Mouse (Mus musculus): ENCODE results near the gene Zfp90. TPM values are rescaled to one million over a fixed set of nuclear protein-coding genes. Genes with fewer than 3 reads are reported as not detected.
"Not testable (repeated sequence)": the region's sequence is repeated elsewhere in the genome, so short reads cannot be mapped to it uniquely, and the experiment has no call there.

Gene Zfp90
- polyA plus RNA-seq, 1 experiment from 2014 or later: 57.4 TPM

- Histone ChIP-seq H3K4me2 (replicated peaks) (no peak overlapping the region), H3K4me3 (no peak overlapping the region), H3K36me3 (no peaks in the 10 kb centered on the region), H3K4me1 (peaks cover 9% of the 10 kb centered on the region), H3K27ac (replicated peaks) (no peak overlapping the region), H3K9ac (replicated peaks) (no peak overlapping the region), H3K27me3 (no peaks in the 10 kb centered on the region), H3K9me3 (no peaks in the 10 kb centered on the region)
- 46% methylated on average over 12 of the region's 12 CpGs for WGBS
- peak; percentile 64; the same call in 1 of the 2 replicates for ATAC-seq (replicated peaks)
Measured at GRCm38 (mm10) chr8:106403246-106403933, 11.7 kb upstream of the Zfp90 start.

GRCm38 (mm10) chr8:106404825-106405224, 10.3 kb upstream of the Zfp90 start:
- no peak overlapping the region for H3K4me3 ChIP-seq
- H3K27ac ChIP-seq (replicated peaks): no peak overlapping the region
- no peak for ATAC-seq (replicated peaks)
- H3K36me3 ChIP-seq: no peaks in the 10 kb centered on the region
- no peaks in the 10 kb centered on the region for H3K27me3 ChIP-seq
- H3K9me3 ChIP-seq: no peaks in the 10 kb centered on the region
- 60% methylated on average over 3 of the region's 3 CpGs for WGBS
- H3K4me1 ChIP-seq: peaks cover 7% of the 10 kb centered on the region
- no peak overlapping the region for H3K9ac ChIP-seq (replicated peaks)
- no peak overlapping the region for H3K4me2 ChIP-seq (replicated peaks)

- no peaks in the 10 kb centered on the region for H3K27me3 ChIP-seq
- H3K4me1 ChIP-seq: no peaks in the 10 kb centered on the region; the same call in 1 of the 2 replicates
- no peak overlapping the region for H3K27ac ChIP-seq (replicated peaks)
- WGBS: 80% methylated on average over 16 of the region's 16 CpGs
- no peak for ATAC-seq (replicated peaks)
- no peaks in the 10 kb centered on the region for H3K9me3 ChIP-seq
- H3K4me3 ChIP-seq: no peak overlapping the region
- H3K9ac ChIP-seq (replicated peaks): no peak overlapping the region
- no peaks in the 10 kb centered on the region for H3K36me3 ChIP-seq
- H3K4me2 ChIP-seq (replicated peaks): no peak overlapping the region
Measured at GRCm38 (mm10) chr8:106405810-106406209, 9.3 kb upstream of the Zfp90 start.

- Histone ChIP-seq H3K27me3 (no peaks in the 10 kb centered on the region), H3K27ac (replicated peaks) (no peak overlapping the region), H3K9ac (replicated peaks) (no peak overlapping the region), H3K9me3 (no peaks in the 10 kb centered on the region), H3K4me1 (no peaks in the 10 kb centered on the region), H3K4me2 (replicated peaks) (no peak overlapping the region), H3K36me3 (no peaks in the 10 kb centered on the region), H3K4me3 (no peak overlapping the region)
- ATAC-seq (replicated peaks): no peak
- WGBS: 77% methylated on average over 7 of the region's 7 CpGs
Measured at GRCm38 (mm10) chr8:106410055-106410454, 5.1 kb upstream of the Zfp90 start.

GRCm38 (mm10) chr8:106410564-106410963, 4.6 kb upstream of the Zfp90 start:
- Histone ChIP-seq H3K27ac (replicated peaks) (no peak overlapping the region), H3K36me3 (no peaks in the 10 kb centered on the region), H3K9me3 (no peaks in the 10 kb centered on the region), H3K27me3 (no peaks in the 10 kb centered on the region), H3K9ac (replicated peaks) (no peak overlapping the region), H3K4me1 (no peaks in the 10 kb centered on the region), H3K4me2 (replicated peaks) (no peak overlapping the region), H3K4me3 (no peak overlapping the region)
- 85% methylated on average over 7 of the region's 7 CpGs for WGBS
- no peak for ATAC-seq (replicated peaks)

- WGBS: 22% methylated on average over 14 of the region's 14 CpGs
- Histone ChIP-seq H3K4me2 (replicated peaks) (no peak overlapping the region), H3K9me3 (no peaks in the 10 kb centered on the region), H3K27me3 (no peaks in the 10 kb centered on the region), H3K4me1 (peaks cover 11% of the 10 kb centered on the region), H3K36me3 (no peaks in the 10 kb centered on the region; the same call in 1 of the 2 replicates), H3K9ac (replicated peaks) (no peak overlapping the region), H3K27ac (replicated peaks) (no peak overlapping the region), H3K4me3 (no peak overlapping the region)
- ATAC-seq (replicated peaks): no peak
Measured at GRCm38 (mm10) chr8:106411783-106412451, 3.2 kb upstream of the Zfp90 start.

- Histone ChIP-seq H3K4me1 (peaks cover 11% of the 10 kb centered on the region), H3K4me2 (replicated peaks) (no peak overlapping the region), H3K4me3 (no peak overlapping the region), H3K36me3 (peaks cover 55% of the 10 kb centered on the region), H3K9ac (replicated peaks) (no peak overlapping the region), H3K27ac (replicated peaks) (no peak overlapping the region), H3K27me3 (no peaks in the 10 kb centered on the region), H3K9me3 (peaks cover 15% of the 10 kb centered on the region)
- 96% methylated on average over 5 of the region's 5 CpGs for WGBS
- no peak for ATAC-seq (replicated peaks)
Measured at GRCm38 (mm10) chr8:106417692-106418091, 2.6 kb downstream of the Zfp90 start.

GRCm38 (mm10) chr8:106431088-106431487, 16.0 kb downstream of the Zfp90 start:
- H3K9me3 ChIP-seq: peaks cover 12% of the 10 kb centered on the region
- 40% methylated on average over 12 of the region's 12 CpGs for WGBS
- ATAC-seq (replicated peaks): no peak
- peaks cover 26% of the 10 kb centered on the region for H3K36me3 ChIP-seq
- H3K4me3 ChIP-seq: no peak overlapping the region
- H3K9ac ChIP-seq (replicated peaks): no peak overlapping the region
- 0 out of 2 replicates have a peak, but pooled peaks cover 2% of the 10 kb centered on the region for H3K4me1 ChIP-seq
- 0 out of 2 replicates have a peak, but pooled peaks cover 12% of the 10 kb centered on the region for H3K27me3 ChIP-seq
- no peak overlapping the region for H3K27ac ChIP-seq (replicated peaks)
- H3K4me2 ChIP-seq (replicated peaks): no peak overlapping the region

- Histone ChIP-seq H3K36me3 (peaks cover 17% of the 10 kb centered on the region), H3K27me3 (0 out of 2 replicates have a peak, but pooled peaks cover 12% of the 10 kb centered on the region)
- H3K9ac ChIP-seq (replicated peaks); H3K9me3 ChIP-seq; H3K27ac ChIP-seq (replicated peaks); H3K4me1 ChIP-seq; ATAC-seq (replicated peaks); H3K4me2 ChIP-seq (replicated peaks); H3K4me3 ChIP-seq: not testable (repeated sequence)
- 68% methylated on average over 10 of the region's 10 CpGs for WGBS
Measured at GRCm38 (mm10) chr8:106431952-106432351, 16.8 kb downstream of the Zfp90 start.

GRCm38 (mm10) chr8:106432954-106433570, 17.9 kb downstream of the Zfp90 start:
- H3K9ac ChIP-seq (replicated peaks): peak overlapping the region; percentile 34; the same call in 1 of the 2 replicates
- peak; percentile 64; the same call in 1 of the 2 replicates for ATAC-seq (replicated peaks)
- 9% methylated on average over 20 of the region's 20 CpGs for WGBS
- H3K27me3 ChIP-seq: 0 out of 2 replicates have a peak, but pooled peaks cover 12% of the 10 kb centered on the region
- H3K27ac ChIP-seq (replicated peaks): no peak overlapping the region
- H3K9me3 ChIP-seq: peaks cover 2% of the 10 kb centered on the region; the same call in 1 of the 2 replicates
- 0 out of 2 replicates have a peak, but pooled peaks cover 2% of the 10 kb centered on the region for H3K4me1 ChIP-seq
- H3K36me3 ChIP-seq: peaks cover 6% of the 10 kb centered on the region
- H3K4me3 ChIP-seq: peak overlapping the region; percentile 30
- H3K4me2 ChIP-seq (replicated peaks): peak overlapping the region; percentile 47

GRCm38 (mm10) chr8:106433667-106434066, 18.5 kb downstream of the Zfp90 start:
- Histone ChIP-seq H3K4me3 (no peak overlapping the region), H3K27ac (replicated peaks) (no peak overlapping the region), H3K4me1 (0 out of 2 replicates have a peak, but pooled peaks cover 2% of the 10 kb centered on the region), H3K9me3 (no peaks in the 10 kb centered on the region), H3K9ac (replicated peaks) (no peak overlapping the region), H3K27me3 (0 out of 2 replicates have a peak, but pooled peaks cover 12% of the 10 kb centered on the region), H3K4me2 (replicated peaks) (no peak overlapping the region), H3K36me3 (peaks cover 2% of the 10 kb centered on the region; the same call in 1 of the 2 replicates)
- 50% methylated on average over 1 of the region's 1 CpGs for WGBS
- ATAC-seq (replicated peaks): no peak

- Histone ChIP-seq H3K27ac (replicated peaks) (no peak overlapping the region), H3K4me1 (0 out of 2 replicates have a peak, but pooled peaks cover 2% of the 10 kb centered on the region), H3K4me2 (replicated peaks) (no peak overlapping the region), H3K27me3 (0 out of 2 replicates have a peak, but pooled peaks cover 1% of the 10 kb centered on the region), H3K36me3 (no peaks in the 10 kb centered on the region), H3K4me3 (no peak overlapping the region), H3K9ac (replicated peaks) (no peak overlapping the region), H3K9me3 (no peaks in the 10 kb centered on the region)
- WGBS: 55% methylated on average over 3 of the region's 3 CpGs
- no peak for ATAC-seq (replicated peaks)
Measured at GRCm38 (mm10) chr8:106437781-106438180, 22.7 kb downstream of the Zfp90 start.
